Mouse (Mus musculus) gastrocnemius, adult 2 months (tissue): ENCODE results near the gene Dnaja2. TPM values are rescaled to one million over a fixed set of nuclear protein-coding genes. Genes with fewer than 3 reads are reported as not detected.

Experiments
- DNase-seq: peaks from one replicate; pipeline ENCODE4 v3.0.0; 2022
- H3K27ac ChIP-seq: fragments of 200-600 bp; 2 replicates; pipeline ENCODE4 v1.8.1; 2022; ENCODE audit warnings: mild to moderate bottlenecking
- H3K4me3 ChIP-seq: fragments of 200-600 bp; 2 replicates; pipeline ENCODE4 v1.8.1; 2022; ENCODE audit warnings: mild to moderate bottlenecking, moderate library complexity
- CTCF ChIP-seq: fragments of 200-600 bp; IDR thresholded peaks from 2 replicates; pipeline ENCODE4 v1.8.1; 2022; ENCODE audit warnings: antibody characterized with exemption, mild to moderate bottlenecking, moderate library complexity
- intact Hi-C: fragments of 180-260 bp; cut with DNase I; formaldehyde crosslinking; loops from one replicate; pipeline ENCODE4 v1.15.1; 2025
- total RNA-seq, 2 experiments: library from RNA; stranded (reverse); gene quantifications; 2 replicates each; pipeline ENCODE4 v1.2.3; 2021

The Dnaja2 gene
- total RNA-seq, 2 experiments from 2014 or later, result 204 to 232 TPM

DNA sequence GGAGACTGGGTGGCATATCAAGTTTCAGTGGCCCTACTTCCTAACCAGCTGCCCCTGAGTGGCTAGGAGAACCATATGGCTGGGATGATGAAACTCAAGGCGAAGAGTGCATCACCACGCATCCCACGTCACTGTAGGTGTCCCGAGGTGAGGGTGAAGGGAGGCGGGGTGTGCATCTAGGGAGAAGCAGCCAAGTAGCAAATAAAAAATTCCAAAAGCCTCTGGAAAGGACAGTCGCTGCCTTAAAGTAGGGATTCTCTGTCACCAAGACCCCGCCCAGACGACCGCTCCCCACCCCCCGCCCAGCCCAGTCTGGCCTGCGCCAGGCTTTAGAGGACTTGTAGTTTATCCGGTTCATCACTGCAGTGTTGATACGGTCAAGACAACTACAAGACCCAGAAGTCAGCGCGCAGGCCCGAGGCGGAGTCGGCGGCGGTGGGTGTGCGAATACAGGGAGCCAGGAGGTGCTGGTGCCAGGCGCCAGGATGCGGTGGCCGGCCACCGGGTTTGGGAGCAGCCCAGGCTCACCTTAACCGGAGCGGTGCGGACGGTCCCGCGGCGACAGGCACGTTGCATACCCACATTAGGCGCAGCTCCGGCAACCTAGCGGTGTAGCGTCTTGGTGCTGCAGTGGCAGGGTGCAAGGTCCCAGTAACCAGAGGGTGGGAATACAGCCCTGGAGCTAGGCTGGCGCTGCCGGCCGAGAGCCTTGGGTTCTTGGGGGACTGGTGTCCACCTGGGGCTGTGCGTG is 62.8 kb downstream of the Dnaja2 start, which contains the start of gene Gpt2:
Gene Gpt2 (plus strand): TSS at position 452 of the 751 bp plus-strand sequence.
- intact Hi-C loops, result loop anchor here (2.0 kb wide), 2 partner anchors 27 to 31 kb away; no protein-coding TSS in a partner anchor
- peak within 1 kb of the TSS; percentile 93 for H3K27ac ChIP-seq
- no peak; the same call in 1 of the 2 replicates for TF ChIP-seq CTCF

DNA sequence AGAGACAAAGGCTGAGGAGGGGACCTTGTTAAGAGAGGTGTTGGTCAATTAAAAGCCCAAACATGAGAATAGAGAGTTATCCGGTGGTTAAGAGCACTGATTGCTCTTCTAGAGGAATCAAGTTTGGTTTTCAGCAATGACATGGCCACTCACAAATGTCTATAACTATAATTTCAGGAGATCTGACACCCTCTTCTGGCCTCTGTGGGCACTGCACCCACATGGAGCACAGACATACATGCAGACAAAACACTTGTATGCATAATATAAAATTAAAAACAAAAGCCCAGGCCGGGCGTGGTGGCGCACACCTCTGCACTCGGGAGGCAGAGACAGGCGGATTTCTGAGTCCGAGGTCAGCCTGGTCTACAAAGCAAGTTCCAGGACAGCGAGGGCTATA is 65.6 kb downstream of the Dnaja2 start:
- DNase-seq, result no peak
- intact Hi-C loops, result no loop called here
- Histone ChIP-seq H3K4me3 (no peak overlapping the region), H3K27ac (no peak overlapping the region)
- TF ChIP-seq CTCF, result no peak

More for the DNA sequence above, 62.8 kb downstream of the Dnaja2 start, which contains the start of gene Gpt2:
- H3K4me3 ChIP-seq, result peak within 1 kb of the TSS; percentile 98
- DNase-seq, result peak; percentile 97

DNA sequence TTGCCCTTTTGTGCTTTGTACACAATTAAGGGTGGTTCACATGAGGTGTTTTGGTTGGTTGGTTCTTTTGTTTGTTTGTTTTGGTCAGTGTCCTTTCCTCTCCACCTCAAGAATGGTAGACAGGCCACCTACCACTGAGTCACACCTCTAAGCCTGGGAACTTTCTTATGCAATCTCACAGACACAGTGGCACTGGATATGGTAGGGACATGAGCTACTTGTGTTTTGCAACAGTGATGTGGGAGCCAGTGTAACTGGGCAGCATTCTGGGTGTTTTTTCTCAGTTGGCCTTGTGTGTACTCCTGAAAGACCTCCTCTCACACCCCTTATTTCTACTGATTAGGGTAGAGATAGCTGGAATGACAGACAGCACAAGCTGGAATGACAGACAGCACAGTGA is 66.5 kb downstream of the Dnaja2 start:
- H3K4me3 ChIP-seq, result no peak overlapping the region
- TF ChIP-seq CTCF, result no peak
- no peak overlapping the region for H3K27ac ChIP-seq
- intact Hi-C loops, result no loop called here
- no peak for DNase-seq

DNA sequence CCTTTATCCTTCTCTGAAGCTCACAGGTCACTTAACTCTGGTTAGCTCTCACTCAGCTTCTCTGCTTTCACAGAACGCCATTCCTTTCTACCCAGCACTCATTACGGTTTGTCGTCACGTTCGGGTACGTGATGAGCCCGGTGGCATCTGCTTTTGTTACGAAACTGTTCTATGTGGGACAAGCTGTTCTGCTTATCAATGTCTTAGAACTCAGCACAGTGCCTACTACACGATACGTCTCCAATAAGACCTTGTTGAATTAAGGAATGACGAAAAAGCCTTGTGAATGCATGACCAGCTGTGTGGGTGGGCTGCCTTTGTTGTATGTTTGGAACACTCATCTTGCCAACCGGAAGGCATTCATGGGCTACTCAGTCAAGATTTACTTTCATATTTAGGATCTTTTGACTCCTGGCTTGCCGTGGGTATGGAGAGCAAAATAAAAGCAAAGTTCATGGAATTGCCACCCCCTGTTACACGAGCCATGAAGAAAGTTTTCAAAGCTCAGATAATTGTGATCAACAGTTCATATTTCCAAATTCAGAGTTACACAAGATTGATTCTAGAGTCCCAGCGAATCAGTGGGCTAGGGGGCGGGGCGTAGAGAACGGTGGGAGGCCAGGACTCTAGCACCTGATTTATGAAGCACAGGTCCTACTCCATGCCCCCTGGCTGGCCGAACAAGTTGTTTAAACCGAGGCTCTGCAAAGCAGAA is 67.1 kb downstream of the Dnaja2 start:
- intact Hi-C loops, result no loop called here
- no peak for TF ChIP-seq CTCF

More for the DNA sequence above, 67.1 kb downstream of the Dnaja2 start:
- Histone ChIP-seq H3K27ac (no peak overlapping the region), H3K4me3 (no peak overlapping the region)
- DNase-seq, result no peak

Other genes starting within 250 kb of the Dnaja2 start
- gene Mylk3, start 169.0 kb downstream of the Dnaja2 start, total RNA-seq, result 1 to 10 TPM in 1 of 2 experiments, under 1 TPM in 1; 0.54 to 2.7 TPM
- 10 to 100 TPM; 12.1 to 14.2 TPM for gene 4921524J17Rik, start 122.5 kb downstream of the Dnaja2 start, total RNA-seq
- 100 to 1,000 TPM; 203 to 433 TPM for gene Gpt2, start 62.8 kb downstream of the Dnaja2 start, total RNA-seq
- 1 to 10 TPM in 1 of 2 experiments, under 1 TPM in 1; 0.86 to 3.8 TPM for gene Neto2, start 145.6 kb upstream of the Dnaja2 start, total RNA-seq